Mouse (Mus musculus): Measurements from ENCODE around the gene Olig1. TPM values are rescaled to one million over a fixed set of nuclear protein-coding genes. Genes with fewer than 3 reads are reported as not detected.
A peak's percentile ranks its signal among the peaks of the same experiment; 100 is the strongest.

The Olig1 gene
- polyA plus RNA-seq, 1 experiment from 2014 or later: 0.14 TPM

DNA sequence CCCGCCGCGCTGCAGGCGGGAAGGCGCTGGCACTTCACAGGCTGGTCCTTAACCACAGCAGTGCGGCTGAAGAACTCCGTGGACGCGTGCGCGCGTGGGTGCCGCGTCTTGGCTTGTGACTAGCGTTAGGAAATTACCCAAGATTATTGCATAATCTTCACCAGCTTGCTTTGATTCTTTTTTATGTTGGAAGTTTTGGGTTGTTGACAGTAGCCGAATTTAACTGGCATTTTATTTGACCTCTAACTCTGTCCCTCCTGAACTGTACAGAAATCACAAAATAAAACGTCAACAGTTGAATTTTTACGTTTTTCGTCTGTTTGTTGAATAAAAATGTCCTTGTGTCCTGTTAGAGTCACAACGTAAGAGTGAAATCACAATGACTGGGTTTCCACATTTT lies 2.1 kb downstream of the Olig1 start:
- Histone ChIP-seq H3K4me2 (replicated peaks; ENCODE audit: low read depth, low read length) (no peak overlapping the region), H3K9me3 (ENCODE audit: low read length) (no peaks in the 10 kb centered on the region), H3K4me3 (ENCODE audit: low read length) (no peak overlapping the region), H3K4me1 (ENCODE audit: insufficient read depth, low read length) (peaks cover 19% of the 10 kb centered on the region), H3K9ac (replicated peaks; ENCODE audit: low read length) (no peak overlapping the region), H3K36me3 (ENCODE audit: insufficient read depth, low read length) (no peaks in the 10 kb centered on the region), H3K27me3 (ENCODE audit: insufficient read depth, low read length) (peaks cover 99% of the 10 kb centered on the region), H3K27ac (ENCODE audit: low read length) (no peak overlapping the region)
- 3% methylated on average over 20 of the region's 20 CpGs for WGBS
- no peak for ATAC-seq (ENCODE audit: low FRiP score, low TSS enrichment)

DNA sequence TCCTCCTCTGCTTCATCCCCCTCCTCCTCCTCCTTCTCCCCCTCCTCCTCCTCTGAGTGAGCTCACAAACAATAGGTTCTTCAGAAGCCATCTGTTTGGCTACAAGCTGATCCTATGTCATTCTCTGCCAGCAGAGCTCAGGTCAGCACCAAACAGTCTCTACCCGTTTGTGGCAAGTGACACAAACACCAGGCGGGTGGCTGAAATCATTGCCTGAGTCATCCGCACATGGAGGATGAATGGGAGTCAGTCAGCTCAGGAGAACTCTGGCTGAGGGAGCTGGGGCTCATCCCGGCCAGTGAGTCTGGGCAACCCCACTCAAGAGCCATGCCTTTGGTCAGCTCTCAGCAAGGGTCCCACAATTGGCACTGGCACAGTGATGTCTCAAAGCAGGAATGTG lies 10.9 kb downstream of the Olig1 start:
- no peak overlapping the region for H3K4me3 ChIP-seq (ENCODE audit: low read length)
- H3K9me3 ChIP-seq (ENCODE audit: low read length): no peaks in the 10 kb centered on the region
- WGBS: 68% methylated on average over 4 of the region's 4 CpGs
- no peak overlapping the region for H3K27ac ChIP-seq (ENCODE audit: low read length)
- ATAC-seq (ENCODE audit: low FRiP score, low TSS enrichment): no peak
- H3K27me3 ChIP-seq (ENCODE audit: insufficient read depth, low read length): peaks cover 37% of the 10 kb centered on the region
- H3K36me3 ChIP-seq (ENCODE audit: insufficient read depth, low read length): no peaks in the 10 kb centered on the region
- H3K4me1 ChIP-seq (ENCODE audit: insufficient read depth, low read length): no peaks in the 10 kb centered on the region
- no peak overlapping the region for H3K9ac ChIP-seq (replicated peaks; ENCODE audit: low read length)
- H3K4me2 ChIP-seq (replicated peaks; ENCODE audit: low read depth, low read length): no peak overlapping the region

DNA sequence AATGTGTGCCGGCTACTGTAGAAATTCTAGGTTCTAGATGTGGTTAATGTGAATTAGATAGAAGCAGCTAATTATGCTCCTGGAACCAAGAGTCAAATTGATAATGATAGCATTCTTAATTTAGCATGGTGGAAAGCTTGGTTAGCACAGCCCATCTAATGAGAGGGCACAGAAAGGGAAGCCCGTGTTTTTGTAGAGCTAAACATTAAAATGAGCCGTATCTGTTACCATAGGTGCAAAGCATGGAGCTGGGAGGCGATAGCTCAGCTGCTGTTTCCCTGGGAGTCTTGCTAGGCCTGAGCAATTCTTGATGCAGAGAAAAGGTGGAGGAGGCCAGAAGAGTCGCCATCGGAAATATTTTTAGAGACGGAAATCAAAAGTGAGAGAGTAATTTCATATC lies 22.5 kb downstream of the Olig1 start:
- H3K27ac ChIP-seq (ENCODE audit: low read length): no peak overlapping the region
- 69% methylated on average over 7 of the region's 7 CpGs for WGBS
- H3K4me1 ChIP-seq (ENCODE audit: insufficient read depth, low read length): no peaks in the 10 kb centered on the region
- H3K9me3 ChIP-seq (ENCODE audit: low read length): no peaks in the 10 kb centered on the region
- no peak overlapping the region for H3K4me3 ChIP-seq (ENCODE audit: low read length)
- no peak overlapping the region for H3K9ac ChIP-seq (replicated peaks; ENCODE audit: low read length)
- peaks cover 9% of the 10 kb centered on the region; the same call in 1 of the 2 replicates for H3K27me3 ChIP-seq (ENCODE audit: insufficient read depth, low read length)
- no peaks in the 10 kb centered on the region for H3K36me3 ChIP-seq (ENCODE audit: insufficient read depth, low read length)
- ATAC-seq (ENCODE audit: low FRiP score, low TSS enrichment): no peak
- H3K4me2 ChIP-seq (replicated peaks; ENCODE audit: low read depth, low read length): no peak overlapping the region

DNA sequence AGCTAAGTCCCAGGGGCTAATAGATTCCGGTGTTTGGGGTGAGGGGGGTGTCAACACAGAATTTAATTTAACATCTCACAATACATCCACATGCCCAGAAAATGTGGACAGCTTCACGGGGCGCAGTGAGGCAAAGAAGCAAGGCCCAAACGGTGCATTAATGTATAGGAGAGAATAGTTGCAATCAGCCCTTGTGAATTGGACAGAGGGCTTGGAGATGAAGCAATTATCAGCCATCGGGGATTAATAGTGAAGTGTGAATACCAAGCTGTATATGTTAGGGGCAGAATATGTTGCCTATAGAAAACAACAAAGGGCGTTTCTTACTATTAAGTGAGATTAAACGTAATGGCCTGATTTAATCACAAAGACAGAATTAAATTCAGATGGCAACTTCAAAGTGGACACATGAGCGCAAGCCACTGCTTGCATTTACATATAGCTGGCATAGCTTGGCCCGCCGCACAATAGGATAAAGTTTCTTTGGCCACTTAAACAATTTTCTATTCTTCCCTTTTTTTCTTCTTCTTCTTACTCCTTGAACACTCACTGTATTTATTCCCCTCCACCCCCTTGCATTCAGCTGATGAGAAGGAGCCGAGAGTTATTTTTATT lies 23.3 kb downstream of the Olig1 start:
- ATAC-seq (ENCODE audit: low FRiP score, low TSS enrichment): no peak
- H3K36me3 ChIP-seq (ENCODE audit: insufficient read depth, low read length): no peaks in the 10 kb centered on the region
- H3K27me3 ChIP-seq (ENCODE audit: insufficient read depth, low read length): peaks cover 9% of the 10 kb centered on the region; the same call in 1 of the 2 replicates
- no peaks in the 10 kb centered on the region for H3K9me3 ChIP-seq (ENCODE audit: low read length)
- no peak overlapping the region for H3K9ac ChIP-seq (replicated peaks; ENCODE audit: low read length)
- 81% methylated on average over 11 of the region's 11 CpGs for WGBS
- H3K27ac ChIP-seq (ENCODE audit: low read length): no peak overlapping the region
- no peak overlapping the region for H3K4me3 ChIP-seq (ENCODE audit: low read length)
- no peak overlapping the region for H3K4me2 ChIP-seq (replicated peaks; ENCODE audit: low read depth, low read length)
- no peaks in the 10 kb centered on the region for H3K4me1 ChIP-seq (ENCODE audit: insufficient read depth, low read length)

GRCm38 (mm10) chr16:91297726-91298125 lies 28.2 kb downstream of the Olig1 start:
- Histone ChIP-seq H3K9me3 (ENCODE audit: low read length) (no peaks in the 10 kb centered on the region), H3K9ac (replicated peaks; ENCODE audit: low read length) (no peak overlapping the region), H3K27ac (ENCODE audit: low read length) (no peak overlapping the region), H3K4me1 (ENCODE audit: insufficient read depth, low read length) (no peaks in the 10 kb centered on the region; the same call in 1 of the 2 replicates), H3K27me3 (ENCODE audit: insufficient read depth, low read length) (peaks cover 40% of the 10 kb centered on the region), H3K36me3 (ENCODE audit: insufficient read depth, low read length) (no peaks in the 10 kb centered on the region), H3K4me3 (ENCODE audit: low read length) (no peak overlapping the region), H3K4me2 (replicated peaks; ENCODE audit: low read depth, low read length) (no peak overlapping the region)
- WGBS: 4% methylated on average over 4 of the region's 4 CpGs
- ATAC-seq (ENCODE audit: low FRiP score, low TSS enrichment): peak; percentile 75; the same call in 1 of the 2 replicates

- no peak for ATAC-seq (ENCODE audit: low FRiP score, low TSS enrichment)
- Histone ChIP-seq H3K4me2 (replicated peaks; ENCODE audit: low read depth, low read length) (no peak overlapping the region), H3K4me3 (ENCODE audit: low read length) (no peak overlapping the region), H3K27ac (ENCODE audit: low read length) (no peak overlapping the region), H3K9ac (replicated peaks; ENCODE audit: low read length) (no peak overlapping the region), H3K27me3 (ENCODE audit: insufficient read depth, low read length) (peaks cover 57% of the 10 kb centered on the region), H3K4me1 (ENCODE audit: insufficient read depth, low read length) (no peaks in the 10 kb centered on the region; the same call in 1 of the 2 replicates), H3K9me3 (ENCODE audit: low read length) (no peaks in the 10 kb centered on the region), H3K36me3 (ENCODE audit: insufficient read depth, low read length) (no peaks in the 10 kb centered on the region)
- 86% methylated on average over 7 of the region's 7 CpGs for WGBS
These were observed 29.8 kb downstream of the Olig1 start for GRCm38 (mm10) chr16:91299412-91299811.

GRCm38 (mm10) chr16:91300641-91301441 lies 31.3 kb downstream of the Olig1 start:
- Histone ChIP-seq H3K36me3 (ENCODE audit: insufficient read depth, low read length) (no peaks in the 10 kb centered on the region), H3K9me3 (ENCODE audit: low read length) (no peaks in the 10 kb centered on the region), H3K27ac (ENCODE audit: low read length) (no peak overlapping the region), H3K4me3 (ENCODE audit: low read length) (no peak overlapping the region), H3K9ac (replicated peaks; ENCODE audit: low read length) (no peak overlapping the region), H3K4me1 (ENCODE audit: insufficient read depth, low read length) (no peaks in the 10 kb centered on the region; the same call in 1 of the 2 replicates), H3K4me2 (replicated peaks; ENCODE audit: low read depth, low read length) (no peak overlapping the region), H3K27me3 (ENCODE audit: insufficient read depth, low read length) (peaks cover 65% of the 10 kb centered on the region)
- WGBS: 44% methylated on average over 16 of the region's 16 CpGs
- ATAC-seq (ENCODE audit: low FRiP score, low TSS enrichment): no peak

DNA sequence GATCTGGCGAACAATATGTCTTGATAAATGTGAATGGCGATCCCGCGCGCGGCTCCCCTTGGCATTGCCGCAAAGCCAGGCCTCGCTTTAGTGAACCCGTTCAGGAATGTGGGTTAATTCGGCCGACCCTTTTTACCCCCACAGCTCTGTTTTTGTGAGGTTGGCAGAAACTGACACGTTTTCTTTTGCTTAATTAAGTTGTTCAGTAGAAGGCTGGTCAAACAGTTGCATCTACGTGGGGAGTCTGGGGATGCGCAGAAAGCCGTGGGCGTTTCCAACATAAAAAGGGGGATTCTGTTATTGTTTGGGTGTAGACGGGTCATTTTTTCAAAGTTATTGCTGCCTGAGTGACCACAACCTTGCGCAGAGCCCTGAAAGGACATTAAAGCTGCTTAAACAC lies 31.9 kb downstream of the Olig1 start:
- Histone ChIP-seq H3K9me3 (ENCODE audit: low read length) (no peaks in the 10 kb centered on the region), H3K27ac (ENCODE audit: low read length) (no peak overlapping the region), H3K27me3 (ENCODE audit: insufficient read depth, low read length) (peaks cover 69% of the 10 kb centered on the region), H3K36me3 (ENCODE audit: insufficient read depth, low read length) (no peaks in the 10 kb centered on the region), H3K9ac (replicated peaks; ENCODE audit: low read length) (no peak overlapping the region), H3K4me3 (ENCODE audit: low read length) (no peak overlapping the region), H3K4me1 (ENCODE audit: insufficient read depth, low read length) (no peaks in the 10 kb centered on the region; the same call in 1 of the 2 replicates), H3K4me2 (replicated peaks; ENCODE audit: low read depth, low read length) (no peak overlapping the region)
- ATAC-seq (ENCODE audit: low FRiP score, low TSS enrichment): no peak
- WGBS: 38% methylated on average over 18 of the region's 18 CpGs

DNA sequence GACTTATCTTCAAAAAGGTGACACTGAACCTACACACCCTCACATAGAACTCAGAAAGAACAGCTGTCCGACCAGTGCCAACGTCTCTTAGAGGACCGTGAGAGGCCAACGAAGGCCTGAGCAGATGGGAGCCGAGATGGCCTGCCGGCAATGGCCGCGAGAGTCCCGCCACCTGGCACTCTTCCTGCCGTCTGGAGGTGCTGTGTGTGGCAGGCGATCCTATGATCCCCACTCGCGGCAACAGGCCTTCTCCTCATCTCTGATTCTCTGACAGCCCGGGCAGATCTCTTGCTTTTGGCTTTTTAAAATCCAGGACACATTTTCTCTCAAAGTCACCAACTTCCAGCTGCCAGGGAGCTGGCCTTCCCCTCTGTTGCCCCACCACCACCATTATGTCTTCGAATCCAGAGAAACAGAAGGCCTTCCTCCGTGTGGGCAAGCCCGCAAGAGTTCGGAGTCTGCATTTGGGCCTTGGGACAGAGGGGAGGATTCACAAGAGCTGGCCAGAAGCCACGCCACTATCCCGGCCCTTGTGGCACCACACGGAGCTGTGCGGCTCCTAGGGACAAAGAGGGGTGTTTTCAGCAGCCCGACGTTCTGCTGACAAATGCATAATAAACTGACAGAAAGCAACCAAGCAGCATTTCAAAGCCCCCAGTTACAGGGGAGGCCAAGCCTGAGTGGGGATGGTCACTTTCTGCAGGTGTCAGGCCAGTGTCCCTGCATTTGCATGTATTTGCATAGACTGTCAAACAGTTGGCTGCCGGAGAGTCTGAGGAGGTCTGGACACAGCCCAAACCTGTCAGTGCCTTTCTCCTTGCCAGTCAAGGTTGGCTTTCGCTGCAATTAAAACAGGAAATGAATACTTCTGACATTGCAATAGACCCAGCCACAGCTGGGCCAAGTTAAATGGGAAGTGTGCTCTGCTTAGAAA lies 34.5 kb downstream of the Olig1 start:
- no peak overlapping the region for H3K27ac ChIP-seq (ENCODE audit: low read length)
- H3K9me3 ChIP-seq (ENCODE audit: low read length): no peaks in the 10 kb centered on the region
- WGBS: 33% methylated on average over 26 of the region's 26 CpGs
- no peaks in the 10 kb centered on the region; the same call in 1 of the 2 replicates for H3K4me1 ChIP-seq (ENCODE audit: insufficient read depth, low read length)
- no peaks in the 10 kb centered on the region for H3K36me3 ChIP-seq (ENCODE audit: insufficient read depth, low read length)
- H3K4me3 ChIP-seq (ENCODE audit: low read length): no peak overlapping the region
- no peak overlapping the region for H3K9ac ChIP-seq (replicated peaks; ENCODE audit: low read length)
- no peak for ATAC-seq (ENCODE audit: low FRiP score, low TSS enrichment)
- H3K4me2 ChIP-seq (replicated peaks; ENCODE audit: low read depth, low read length): no peak overlapping the region
- peaks cover 72% of the 10 kb centered on the region for H3K27me3 ChIP-seq (ENCODE audit: insufficient read depth, low read length)

Measured in kidney, embryonic 16.5 days (tissue).